Mouse (Mus musculus) naive thymus-derived CD4-positive, alpha-beta T cell, adult 2 months (primary cell): ENCODE measurements at regions not wholly inside any gene's neighbourhood (a gene's known extent, or its start where the extent isn't known, plus 50 kb on each side); places are given as distances from the start of the nearest gene placed in this dataset.
A peak's percentile ranks its signal among the peaks of the same experiment; 100 is the strongest.
"Not testable (repeated sequence)": the region's sequence is repeated elsewhere in the genome, so short reads cannot be mapped to it uniquely, and the experiment has no call there.

Experiments used
- DNase-seq: peaks from one replicate; pipeline ENCODE4 v3.0.0-alpha.2; 2011; ENCODE audit warnings: low read depth

- DNase-seq = peak; percentile 22
These were observed 161.5 kb downstream of the Hpcal1 start for GRCm38 (mm10) chr12:17852138-17852537.

GRCm38 (mm10) chr12:17872491-17872890 lies 181.8 kb downstream of the Hpcal1 start:
- DNase-seq = not testable (repeated sequence)

- peak; percentile 56 for DNase-seq
These were observed 190.9 kb downstream of the Hpcal1 start for GRCm38 (mm10) chr12:17881371-17882116.

GRCm38 (mm10) chr12:17882117-17883116 lies 191.8 kb downstream of the Hpcal1 start:
- DNase-seq = not testable (repeated sequence)

GRCm38 (mm10) chr12:17891663-17892310 lies 201.1 kb downstream of the Hpcal1 start:
- not testable (repeated sequence) for DNase-seq

GRCm38 (mm10) chr12:17913058-17913457 lies 222.4 kb downstream of the Hpcal1 start:
- not testable (repeated sequence) for DNase-seq
